Mouse (Mus musculus) heart, adult 8-10 months (tissue): ENCODE measurements around the gene 1190005I06Rik. TPM values are rescaled to one million over a fixed set of nuclear protein-coding genes. Genes with fewer than 3 reads are reported as not detected.

Experiments
- DNase-seq: peaks from one replicate; pipeline ENCODE4 v3.0.0; 2022; ENCODE audit warnings: low spot score
- total RNA-seq, 4 experiments: library from RNA; stranded (reverse); gene quantifications; 2 replicates each; pipeline ENCODE4 v1.2.4; 2022

Gene 1190005I06Rik
- total RNA-seq, 4 experiments from 2014 or later, result 3.0 to 5.7 (median 4.3) TPM

DNA sequence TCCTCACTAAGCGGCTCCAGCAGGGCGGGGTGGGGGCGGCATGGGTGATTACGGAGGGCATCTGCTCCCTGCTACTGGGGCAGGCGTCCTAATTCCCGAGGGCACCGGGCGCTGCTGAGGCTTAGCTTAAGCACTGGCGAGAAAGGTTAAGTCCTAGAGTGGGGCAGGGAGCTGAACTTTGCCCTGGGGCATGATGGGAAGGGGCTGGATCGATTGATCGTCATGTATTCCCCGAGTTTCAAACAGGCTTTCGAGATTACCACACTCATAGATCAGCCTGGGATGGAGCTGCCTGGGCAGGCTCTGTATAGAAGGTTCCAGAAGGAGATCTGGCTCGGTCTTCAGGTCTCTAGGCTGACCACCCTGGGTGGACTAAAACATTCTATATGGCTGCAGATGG, 25.3 kb downstream of the 1190005I06Rik start:
- no peak for DNase-seq

DNA sequence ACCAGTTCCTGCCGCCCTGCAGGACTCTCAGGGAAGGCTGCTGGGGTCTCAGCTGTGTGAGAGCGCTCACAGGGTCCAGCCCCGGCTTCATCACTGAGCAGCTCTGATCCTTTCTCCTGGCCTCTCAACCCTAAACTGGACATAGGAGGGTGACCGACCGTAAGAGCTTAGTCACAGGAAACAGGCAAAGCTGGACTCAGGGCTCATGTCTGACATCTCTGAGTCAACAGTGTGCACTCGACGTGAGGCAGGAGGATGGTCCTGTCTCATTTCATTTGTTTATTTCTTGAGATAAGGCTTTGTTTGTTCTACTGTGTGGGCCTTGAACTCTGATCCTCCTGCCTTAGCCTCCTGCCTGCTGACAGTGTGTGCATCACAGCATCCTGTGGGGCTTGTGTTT, 27.0 kb downstream of the 1190005I06Rik start:
- DNase-seq, result no peak

DNA sequence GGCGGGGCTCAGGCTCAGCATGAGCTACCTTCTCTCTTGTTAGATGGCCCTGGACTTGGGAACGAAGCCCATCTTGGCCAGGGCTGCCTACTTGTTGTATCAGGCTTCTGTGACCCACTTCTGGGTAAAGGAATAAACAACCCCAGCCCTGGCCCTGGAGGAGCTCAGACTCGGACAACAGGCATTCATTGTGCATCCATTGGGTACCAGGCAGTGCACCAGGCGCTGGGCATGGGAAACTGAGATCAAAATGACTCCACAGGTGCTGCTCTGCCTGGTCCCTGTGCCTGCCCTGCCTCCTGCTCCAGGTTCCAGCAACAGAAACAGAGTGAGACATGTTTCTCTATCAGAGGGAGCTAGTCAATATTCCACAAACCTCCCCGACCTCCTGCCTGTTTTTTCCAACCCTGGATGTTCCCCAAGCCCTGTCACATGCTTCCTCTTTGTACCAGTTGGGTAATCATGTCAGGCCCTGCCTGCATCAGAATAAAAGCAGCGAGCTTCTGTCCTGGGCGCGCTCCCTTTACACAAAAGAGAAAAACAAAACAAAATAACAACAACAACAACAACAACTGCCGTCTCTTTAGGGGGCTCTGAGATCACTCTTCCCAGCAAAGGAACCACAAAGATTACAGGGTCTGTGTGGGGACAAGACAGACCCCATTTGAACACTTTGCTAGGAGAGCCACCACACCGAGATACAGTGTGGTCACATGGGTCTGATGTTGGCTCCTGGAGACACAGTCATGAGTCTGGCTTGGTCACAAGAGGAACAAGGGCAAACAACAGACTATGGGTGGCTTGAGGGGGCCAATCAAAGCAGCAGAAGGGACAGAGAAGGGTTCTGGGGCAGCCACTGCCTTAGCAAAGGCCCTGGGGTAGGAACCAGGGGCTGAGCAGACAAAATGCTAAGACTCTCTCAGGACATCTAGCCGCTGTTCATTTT, 27.9 kb downstream of the 1190005I06Rik start:
- DNase-seq, result peak; percentile 46

DNA sequence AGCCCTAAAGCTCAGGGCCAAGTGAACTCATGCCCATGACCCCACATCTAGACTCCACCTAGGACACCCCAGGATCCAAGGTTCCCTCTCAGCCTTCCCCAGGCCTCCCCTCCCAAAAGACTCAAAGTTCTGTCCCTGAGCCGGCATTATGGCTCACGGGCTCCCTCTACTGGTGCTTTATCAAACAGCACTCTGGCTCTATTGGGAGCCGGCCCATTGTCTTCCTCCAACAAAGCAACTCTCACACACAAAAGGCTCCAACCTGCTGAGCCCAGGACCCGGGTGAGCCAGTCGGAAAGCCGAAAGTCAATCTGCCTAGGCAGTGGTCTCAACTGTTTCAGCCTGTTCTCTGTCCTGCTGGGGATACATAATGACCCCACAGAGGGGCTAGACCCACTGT, 29.3 kb downstream of the 1190005I06Rik start:
- peak; percentile 54 for DNase-seq

DNA sequence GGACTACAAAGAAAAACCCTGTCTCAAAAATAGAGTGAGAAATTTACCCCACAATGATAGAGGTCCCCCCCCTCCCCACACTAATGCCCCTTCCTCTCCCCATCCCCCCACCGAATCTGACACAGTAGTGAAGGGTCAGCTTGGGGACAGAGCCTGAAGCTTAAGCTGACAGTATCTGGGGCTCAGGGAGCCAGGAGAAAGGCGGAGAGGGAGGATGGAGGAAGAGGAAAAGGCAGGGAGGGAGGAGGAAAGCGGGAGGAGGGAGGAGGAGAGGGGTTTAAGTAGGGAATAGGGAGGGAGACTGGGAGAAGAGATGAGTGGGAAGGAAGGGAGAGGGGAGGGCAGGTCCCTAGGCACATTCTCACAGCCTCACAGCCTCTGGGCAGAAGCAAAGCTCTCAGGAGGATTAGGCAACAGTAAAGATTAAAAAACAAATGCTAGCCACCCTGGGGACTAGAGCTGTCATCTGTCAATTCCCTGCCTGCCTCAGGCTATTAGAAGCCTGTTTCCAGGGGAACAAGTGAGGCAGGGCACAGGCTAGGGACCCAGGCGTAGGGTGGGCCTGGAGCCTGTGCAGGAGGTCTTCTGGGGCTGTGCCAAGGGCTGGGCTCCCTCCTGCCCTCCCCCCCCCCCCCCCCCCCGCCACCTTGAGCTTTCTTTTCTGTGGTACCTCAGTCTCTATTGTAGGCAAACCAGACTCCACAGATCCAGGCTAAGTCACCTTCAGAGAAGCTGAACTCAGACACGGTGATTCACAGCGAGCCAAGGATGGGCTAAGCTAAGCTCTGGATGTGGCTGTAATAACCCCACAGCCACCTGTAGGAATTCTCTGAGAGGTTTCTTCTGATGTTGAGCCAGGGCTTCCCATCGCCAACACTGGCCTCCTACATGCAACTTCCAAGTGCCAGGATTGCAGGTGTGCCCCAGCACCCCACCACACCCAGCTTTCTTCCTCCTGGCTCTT, 30.5 kb downstream of the 1190005I06Rik start:
- no peak for DNase-seq

DNA sequence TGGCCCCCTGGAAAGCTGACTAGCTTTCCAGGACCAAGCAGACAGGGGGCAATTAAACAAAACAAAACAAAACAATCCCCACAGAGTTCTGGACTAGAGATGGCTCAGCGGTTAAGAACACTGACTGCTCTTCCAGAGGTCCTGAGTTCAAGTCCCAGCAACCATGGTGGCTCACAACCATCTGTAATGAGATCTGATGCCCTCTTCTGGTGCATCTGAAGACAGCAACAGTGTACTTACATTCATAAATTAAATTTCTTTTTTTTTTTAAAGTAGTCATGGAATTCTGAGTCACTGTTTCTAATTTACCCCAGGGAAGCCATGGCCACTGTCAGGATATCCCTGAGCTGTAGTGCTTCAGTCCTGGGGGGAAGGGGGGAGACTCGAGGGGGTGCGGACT, 32.9 kb downstream of the 1190005I06Rik start:
- DNase-seq, result no peak

DNA sequence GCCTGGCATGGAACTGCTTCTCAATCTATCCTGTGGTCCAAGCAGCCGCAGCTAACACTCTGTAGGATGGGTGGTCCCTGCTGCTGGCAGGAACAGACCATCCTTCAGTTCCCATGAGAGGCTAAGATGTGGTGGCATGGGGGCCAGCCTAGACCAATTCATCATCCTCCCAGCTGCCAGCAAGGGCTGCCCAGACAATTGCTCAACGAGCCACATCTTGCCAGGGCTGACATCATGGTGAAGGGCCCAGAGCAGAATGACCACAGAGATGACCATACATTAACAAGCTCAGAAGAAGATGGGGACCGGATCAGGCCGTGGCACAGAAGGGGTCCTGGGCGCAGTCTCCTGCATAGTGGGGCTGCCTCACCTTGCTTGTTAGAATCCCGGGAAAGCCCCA, 36.6 kb downstream of the 1190005I06Rik start:
- no peak for DNase-seq

DNA sequence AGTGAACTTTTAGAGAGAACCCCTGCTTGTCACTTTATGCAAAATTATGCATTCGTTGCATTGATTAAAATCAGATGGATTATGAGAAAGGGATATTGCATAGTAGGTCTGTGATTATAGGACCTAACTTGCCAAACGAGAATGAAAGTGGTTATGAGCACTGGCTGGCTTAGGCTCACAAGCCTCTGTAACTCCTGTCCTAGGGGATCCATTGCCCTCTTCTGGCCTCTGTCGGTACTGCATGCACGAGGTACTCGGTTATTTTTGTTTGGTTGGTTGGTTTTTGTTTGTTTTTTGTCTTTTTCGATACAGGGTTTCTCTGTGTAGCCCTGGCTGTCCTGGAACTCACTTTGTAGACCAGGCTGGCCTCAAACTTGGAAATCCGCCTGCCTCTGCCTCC, 39.5 kb downstream of the 1190005I06Rik start:
- peak; percentile 75 for DNase-seq

DNA sequence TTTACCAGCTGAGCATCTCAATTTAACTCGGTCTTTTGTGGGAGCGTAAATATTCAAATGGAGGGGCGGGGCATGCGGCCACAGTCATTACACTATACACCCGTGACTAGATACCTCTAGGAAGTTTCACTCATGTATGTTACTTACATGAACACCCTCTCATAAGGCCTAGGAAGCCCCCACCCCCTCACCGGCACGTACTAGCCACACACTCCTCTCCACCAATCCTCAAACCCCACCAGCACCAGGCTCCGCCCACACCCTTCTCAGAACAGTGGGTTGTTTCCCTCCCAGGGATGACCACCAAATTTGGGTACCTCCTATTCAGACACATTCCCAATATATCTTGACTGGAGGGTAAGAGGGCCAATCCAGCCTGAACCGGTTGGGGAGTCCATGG, 40.0 kb downstream of the 1190005I06Rik start:
- DNase-seq, result no peak

DNA sequence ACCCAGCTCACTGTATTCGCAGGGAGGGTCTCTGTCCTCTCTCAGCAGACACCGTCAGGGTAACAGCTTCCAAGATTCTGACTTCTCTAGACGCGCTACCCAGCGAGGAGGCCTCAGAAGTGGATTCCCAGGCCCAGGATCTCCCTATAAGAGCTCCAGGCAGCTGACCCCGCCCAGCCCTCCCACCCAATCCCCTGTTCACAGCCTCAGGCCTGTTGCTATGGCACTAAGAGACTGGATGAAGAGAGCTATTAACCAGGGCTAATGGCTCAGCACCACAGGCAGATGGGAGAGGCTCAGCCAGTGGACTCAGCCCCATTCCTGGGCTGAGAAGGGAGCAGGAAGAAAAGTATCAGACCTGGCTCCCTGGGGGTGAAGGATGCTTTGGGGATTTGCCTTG, 44.8 kb downstream of the 1190005I06Rik start:
- DNase-seq, result no peak

DNA sequence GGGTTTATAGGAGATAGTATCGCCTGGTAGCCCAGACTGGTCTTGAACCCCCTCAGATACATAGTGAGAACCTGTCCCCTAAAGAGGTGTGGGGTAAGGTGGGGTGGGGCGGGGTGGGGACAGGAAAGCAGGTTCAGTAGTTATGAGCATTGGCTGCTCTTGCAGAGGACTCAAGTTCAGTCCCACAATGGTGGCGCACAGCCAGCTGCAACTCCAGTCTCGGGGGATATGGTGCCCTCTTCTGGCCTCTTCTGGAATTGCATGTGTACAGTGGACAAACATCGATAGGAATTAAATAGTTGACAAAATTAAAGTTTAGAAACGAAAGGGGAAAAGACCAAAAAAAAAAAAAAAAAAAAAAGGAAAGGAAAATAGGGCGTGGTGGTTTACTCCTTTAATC, 47.9 kb downstream of the 1190005I06Rik start:
- peak; percentile 86 for DNase-seq

DNA sequence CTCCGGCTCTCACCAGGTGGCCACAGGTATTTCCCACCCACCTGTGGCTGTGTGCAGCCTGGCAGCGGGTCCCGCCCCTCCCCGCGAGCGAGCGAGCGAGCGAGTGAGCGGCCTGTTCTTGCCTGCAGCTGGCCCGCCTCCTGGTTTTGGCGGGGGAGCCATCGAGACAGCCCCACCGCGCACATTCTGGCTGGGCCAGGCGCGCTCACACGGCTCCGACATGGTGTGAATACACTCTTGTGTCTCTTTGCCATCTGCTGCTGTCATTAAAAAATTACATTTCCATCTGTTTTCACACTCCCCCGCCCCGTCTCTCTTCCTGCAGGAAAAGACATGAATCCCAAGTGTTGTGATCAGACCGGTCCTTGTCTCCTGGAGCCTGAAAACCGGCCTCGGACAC, 48.9 kb downstream of the 1190005I06Rik start:
- DNase-seq, result peak; percentile 35

DNA sequence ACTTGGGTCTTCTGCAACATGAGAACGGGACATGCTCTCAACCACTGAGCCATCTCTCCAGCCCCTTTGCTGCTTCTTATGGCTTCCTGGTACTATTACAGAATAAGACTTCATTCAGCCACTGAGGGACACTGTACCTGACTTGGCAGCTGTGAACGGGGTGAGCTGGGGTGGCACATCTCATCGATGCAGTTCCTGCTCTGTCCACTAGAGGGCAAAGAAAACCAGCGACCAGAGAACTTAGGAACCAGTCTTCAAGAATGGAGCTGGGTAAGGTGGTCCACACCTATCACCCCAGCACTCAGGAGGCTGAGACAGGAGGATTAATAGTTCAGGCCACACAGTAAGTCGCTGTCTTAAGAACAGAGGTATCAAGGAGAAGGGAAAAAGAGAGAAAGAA, 51.5 kb downstream of the 1190005I06Rik start:
- DNase-seq, result peak; percentile 40

DNA sequence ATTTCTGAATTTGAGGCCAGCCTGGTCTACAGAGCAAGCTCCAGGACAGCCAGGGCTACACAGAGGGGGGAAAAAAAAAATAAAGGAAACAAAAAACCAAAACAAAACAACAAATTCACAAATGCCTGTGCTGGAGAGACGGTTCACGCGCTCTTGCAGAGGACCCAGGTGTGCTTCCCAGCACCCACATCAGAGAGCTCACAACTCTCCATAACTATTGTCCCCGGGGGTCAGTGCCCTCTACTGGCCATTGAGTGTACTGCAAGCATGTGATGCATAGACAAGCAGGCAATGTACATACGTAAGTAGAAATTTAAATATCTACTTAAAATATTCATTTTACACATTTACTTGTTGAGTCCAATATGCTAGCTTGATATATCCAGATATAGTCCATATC, 52.9 kb downstream of the 1190005I06Rik start:
- DNase-seq, result no peak

DNA sequence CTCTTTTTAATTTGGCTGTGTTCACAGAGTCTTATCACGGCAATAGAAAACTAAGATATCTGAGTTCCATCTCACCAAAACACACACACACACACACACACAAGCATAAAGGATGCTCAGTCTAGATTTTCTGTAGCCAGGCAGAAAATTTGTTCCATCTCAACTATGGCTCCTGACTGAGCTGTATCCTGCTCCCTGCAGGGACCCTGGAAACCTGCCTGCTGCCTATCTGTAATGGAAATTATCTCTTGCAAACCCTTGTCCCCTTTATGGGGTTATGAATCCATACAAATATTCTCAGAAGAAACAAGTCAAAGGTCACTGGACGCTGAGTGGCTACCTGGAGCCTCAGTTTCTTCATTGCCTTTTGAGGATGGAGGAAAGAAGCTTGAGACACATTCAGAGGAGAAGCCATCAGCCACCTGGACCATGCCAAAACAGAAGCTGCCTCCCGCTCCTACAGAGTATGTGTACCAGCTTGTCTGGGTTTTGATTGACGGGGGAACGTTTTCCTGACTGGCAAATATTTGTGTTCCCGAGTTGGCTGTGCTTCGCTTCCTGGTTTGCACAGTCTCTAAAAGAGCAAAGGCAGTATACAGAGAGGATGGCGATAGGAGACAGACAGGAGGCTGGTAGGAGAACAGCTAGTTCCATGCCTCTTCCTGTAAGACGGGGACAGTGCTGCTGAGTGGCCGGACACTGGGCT, 55.7 kb downstream of the 1190005I06Rik start:
- DNase-seq, result no peak

DNA sequence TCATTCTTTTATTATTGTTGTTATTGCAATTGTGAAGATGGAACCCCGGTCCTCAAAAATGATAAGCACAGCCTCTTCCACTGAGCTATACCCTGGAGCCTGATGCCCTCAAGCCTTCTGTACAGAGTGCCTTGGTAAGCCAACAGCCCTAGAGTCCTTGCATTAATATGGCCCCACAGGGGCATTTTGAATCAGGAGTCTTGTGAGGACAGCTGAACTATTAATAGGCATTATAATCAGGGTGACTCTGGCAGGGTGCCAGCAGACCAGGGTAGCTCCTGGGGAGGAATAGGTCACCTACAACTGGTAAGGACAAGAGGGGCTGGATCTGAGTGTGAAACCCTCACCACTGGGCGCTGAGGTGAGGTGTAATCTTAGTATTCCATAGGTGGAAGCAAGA, 57.5 kb downstream of the 1190005I06Rik start:
- DNase-seq, result peak; percentile 37

DNA sequence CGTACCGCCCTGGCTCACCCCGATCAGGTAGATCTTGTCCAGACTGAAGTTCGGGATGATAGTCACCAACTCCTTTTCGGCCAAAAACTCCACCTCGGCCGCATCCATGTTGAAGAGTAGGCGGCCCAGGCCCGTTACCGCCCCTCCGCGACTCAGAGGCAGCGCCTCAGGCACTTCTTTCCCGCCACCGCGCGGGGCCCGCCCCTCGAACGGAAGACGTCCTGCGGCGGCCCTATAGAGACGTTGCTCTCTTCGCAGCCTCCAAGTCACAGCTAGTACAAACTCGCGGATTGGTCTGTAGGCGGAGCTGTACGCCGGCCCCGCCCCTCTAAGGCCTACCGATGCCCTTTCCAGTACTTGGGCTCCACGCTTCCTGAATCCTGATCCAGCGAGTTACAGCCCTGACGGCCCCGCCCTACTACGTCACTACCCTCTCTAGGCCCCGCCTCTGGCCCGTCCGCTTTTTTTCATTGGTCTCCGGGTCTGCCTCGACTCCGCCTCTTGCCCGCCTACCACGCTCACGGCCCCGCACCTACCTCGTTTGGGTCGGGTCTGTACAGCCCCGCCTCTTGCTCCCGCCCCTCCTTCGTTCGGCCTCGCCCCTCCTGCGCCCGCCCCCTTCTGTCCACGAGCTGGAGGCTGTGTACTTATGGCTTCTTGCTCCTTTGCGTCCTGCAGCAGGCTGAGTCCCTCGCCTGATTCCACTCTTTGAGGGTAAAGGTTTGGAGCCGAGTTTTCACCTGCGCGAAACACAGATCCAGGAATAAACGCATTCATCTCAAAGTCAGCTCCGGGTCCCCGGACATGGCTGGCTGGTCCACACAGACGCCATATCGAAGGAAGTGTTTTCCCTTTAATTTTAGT, 58.3 kb downstream of the 1190005I06Rik start, which contains the start of gene Gins2:
Gins2 (minus strand) TSS at position 397 of the 864 bp plus-strand sequence.
- peak; percentile 100 for DNase-seq

DNA sequence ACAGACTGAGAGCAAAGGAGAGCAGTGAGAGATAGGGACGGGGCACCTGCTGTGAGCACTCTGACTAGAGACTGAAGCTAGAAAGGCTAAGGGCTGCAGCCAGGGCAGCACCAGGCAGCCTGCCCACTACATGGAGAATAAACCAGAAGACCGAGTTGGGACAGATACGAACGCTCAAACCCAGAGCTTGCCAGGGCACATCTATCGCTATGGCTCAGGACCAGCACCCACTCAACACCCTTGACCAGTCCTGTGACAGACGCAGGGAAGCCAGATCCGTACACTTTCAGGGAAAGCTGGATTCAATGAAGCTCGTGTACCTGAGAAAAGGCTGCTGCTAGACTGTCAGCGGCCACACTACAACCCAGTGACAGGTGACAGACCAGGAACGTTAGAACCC, 61.9 kb downstream of the 1190005I06Rik start:
- DNase-seq, result peak; percentile 54

DNA sequence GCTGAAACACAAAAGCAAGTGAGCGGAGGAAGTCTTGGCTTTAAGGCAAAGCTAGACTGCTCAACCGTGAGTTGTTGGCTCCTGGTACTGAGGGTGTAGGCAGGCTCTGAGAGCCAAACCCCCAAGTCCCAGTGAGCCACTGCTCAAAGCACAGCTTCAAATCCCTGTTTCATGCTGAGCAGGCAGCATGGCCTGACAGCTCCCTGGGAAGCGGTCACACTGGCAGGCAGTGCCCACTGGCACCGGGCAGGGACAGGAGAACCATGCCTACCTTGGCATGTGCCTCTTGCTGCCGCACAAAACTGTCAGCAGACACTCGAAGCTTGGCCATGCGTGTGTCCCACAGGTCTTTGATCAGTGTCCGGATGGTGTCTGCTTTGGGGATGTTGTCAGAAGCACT, 65.6 kb downstream of the 1190005I06Rik start:
- peak; percentile 57 for DNase-seq

DNA sequence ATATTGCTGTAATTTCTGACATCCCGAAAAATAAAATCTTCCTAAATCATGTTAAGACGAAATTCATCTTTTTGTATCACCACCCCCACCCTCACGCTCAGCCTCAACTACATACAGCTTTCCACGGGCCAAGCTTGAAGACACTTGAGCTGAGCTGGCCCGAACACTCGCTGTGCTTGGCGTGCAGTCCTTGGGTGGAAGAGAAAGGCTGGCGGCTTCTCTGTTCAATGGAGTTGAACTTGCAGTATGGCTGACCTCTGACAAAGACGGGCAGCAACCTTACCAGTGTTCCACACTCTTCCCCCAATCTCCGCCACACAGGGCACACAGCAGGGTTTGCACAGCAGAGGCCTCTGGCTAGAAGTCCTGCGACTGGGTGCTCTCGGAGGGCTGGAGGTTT, 66.1 kb downstream of the 1190005I06Rik start:
- DNase-seq, result no peak
